ENCODE assay signal across 13 mouse cellular contexts in genomic region chr8:126927058-126927457, GRCm38 (mm10). TPM values are rescaled to one million over a fixed set of nuclear protein-coding genes. Genes with fewer than 3 reads are reported as not detected.
DNase-seq lines count a peak whose midpoint lies in the region; ATAC-seq and TF ChIP-seq lines count a peak whose summit lies in the region.
"Had no signal": no experiment of that assay in that cellular context is flagged by ENCODE, and none has a peak within 500 bp of the region (broad histone marks: within the 10 kb centered on the region; RNA-seq: fewer than 3 reads in every experiment).

No protein-coding gene starts in this region.

- no peak for ATAC-seq in liver, embryonic 11.5 days (replicated peaks; ENCODE audit: low FRiP score)

- H3K79me2 ChIP-seq in liver, adult 2 months (ENCODE audit: control insufficient read depth, insufficient read depth, low read length), result no peaks in the 10 kb centered on the region

- H3K27ac ChIP-seq in liver, adult 2 months (replicated peaks; ENCODE audit: insufficient read depth, low read depth, low read length), result no peak overlapping the region
- H3K27ac ChIP-seq in liver, embryonic 11.5 days (ENCODE audit: low read depth, low read length), result no peak overlapping the region
- no peak overlapping the region for H3K27ac ChIP-seq in ES-Bruce4 (ENCODE audit: insufficient read depth, low read length)
- H3K27ac ChIP-seq in small intestine, adult 2 months (ENCODE audit: insufficient read depth, low read depth, low read length), result no peak overlapping the region
- H3K27ac ChIP-seq: embryonic facial prominence, embryonic 13.5 days; hindbrain, embryonic 10.5 days; limb, embryonic 13.5 days had no signal

- TF ChIP-seq EP300 in ES-Bruce4 (IDR thresholded peaks at IDR 0.05; ENCODE audit: insufficient read depth, low read depth, low read length), result no peak

- H3K36me3 ChIP-seq in liver, adult 2 months (ENCODE audit: control insufficient read depth, insufficient read depth, low read length), result peaks cover 6% of the 10 kb centered on the region; the same call in 1 of the 2 replicates
- peaks cover 12% of the 10 kb centered on the region; the same call in 1 of the 2 replicates for H3K36me3 ChIP-seq in liver, embryonic 11.5 days (ENCODE audit: control insufficient read depth, insufficient read depth, low read length)
- peaks cover 62% of the 10 kb centered on the region for H3K36me3 ChIP-seq in ES-Bruce4 (ENCODE audit: control insufficient read depth, insufficient read depth, low read length, poor library complexity, severe bottlenecking)
- H3K36me3 ChIP-seq in small intestine, adult 2 months (ENCODE audit: control insufficient read depth, insufficient read depth, low read length), result peaks cover 5% of the 10 kb centered on the region

- peaks cover 2% of the 10 kb centered on the region for H3K4me1 ChIP-seq in liver, adult 2 months (ENCODE audit: control insufficient read depth, insufficient read depth, low read length)
- H3K4me1 ChIP-seq in liver, embryonic 11.5 days (replicated peaks; ENCODE audit: control insufficient read depth, insufficient read depth, low read length), result no peaks in the 10 kb centered on the region; the same call in 1 of the 2 replicates
- H3K4me1 ChIP-seq in ES-Bruce4 (ENCODE audit: control insufficient read depth, insufficient read depth, low read length), result no peaks in the 10 kb centered on the region
- peaks cover 12% of the 10 kb centered on the region; the same call in 1 of the 2 replicates for H3K4me1 ChIP-seq in small intestine, adult 2 months (ENCODE audit: control insufficient read depth, insufficient read depth, insufficient read length, low read length)
- H3K4me1 ChIP-seq: embryonic facial prominence, embryonic 13.5 days; hindbrain, embryonic 10.5 days; limb, embryonic 13.5 days had no signal

- no peaks in the 10 kb centered on the region for H3K9me3 ChIP-seq in liver, embryonic 11.5 days (ENCODE audit: control insufficient read depth, low read length)
- H3K9me3 ChIP-seq in ES-Bruce4 (replicated peaks; ENCODE audit: control insufficient read depth, insufficient read depth, low read length, poor library complexity, severe bottlenecking), result no peaks in the 10 kb centered on the region
- H3K9me3 ChIP-seq: embryonic facial prominence, embryonic 13.5 days; hindbrain, embryonic 10.5 days; limb, embryonic 13.5 days had no signal

- 79% methylated on average over 1 of the region's 1 CpGs for WGBS in liver, adult 2 months
- WGBS in liver, embryonic 11.5 days, result 46% methylated on average over 1 of the region's 1 CpGs
- WGBS in small intestine, adult 2 months, result 52% methylated on average over 1 of the region's 1 CpGs

- H3K4me2 ChIP-seq in liver, embryonic 11.5 days, result no peak overlapping the region
- H3K4me2 ChIP-seq: embryonic facial prominence, embryonic 13.5 days; limb, embryonic 13.5 days had no signal

- no peak overlapping the region for H3K4me3 ChIP-seq in liver, adult 2 months (ENCODE audit: insufficient read depth, low read depth, low read length)
- H3K4me3 ChIP-seq in liver, embryonic 11.5 days (ENCODE audit: low read depth, low read length), result no peak overlapping the region
- H3K4me3 ChIP-seq in ES-Bruce4 (ENCODE audit: low read depth, low read length), result no peak overlapping the region
- H3K4me3 ChIP-seq in small intestine, adult 2 months (ENCODE audit: low read depth, low read length), result no peak overlapping the region
- H3K4me3 ChIP-seq: embryonic facial prominence, embryonic 13.5 days; hindbrain, embryonic 10.5 days; limb, embryonic 13.5 days had no signal

- H3K27me3 ChIP-seq in liver, adult 2 months (ENCODE audit: control insufficient read depth, insufficient read depth, low read length), result no peaks in the 10 kb centered on the region
- H3K27me3 ChIP-seq in liver, embryonic 11.5 days (replicated peaks; ENCODE audit: control insufficient read depth, insufficient read depth, low read length), result no peaks in the 10 kb centered on the region
- no peaks in the 10 kb centered on the region for H3K27me3 ChIP-seq in ES-Bruce4 (ENCODE audit: control insufficient read depth, insufficient read depth, low read length, poor library complexity, severe bottlenecking)
- no peaks in the 10 kb centered on the region for H3K27me3 ChIP-seq in small intestine, adult 2 months (ENCODE audit: control insufficient read depth, insufficient read depth, low read length)
- H3K27me3 ChIP-seq: embryonic facial prominence, embryonic 13.5 days; limb, embryonic 13.5 days had no signal

- peak; percentile 35; the same call in 1 of the 2 replicates for TF ChIP-seq CTCF in liver, adult 2 months (IDR thresholded peaks at IDR 0.05; ENCODE audit: low read depth, low read length)
- TF ChIP-seq CTCF in ES-Bruce4 (IDR thresholded peaks at IDR 0.05; ENCODE audit: low read depth, low read length), result peak; percentile 45
- TF ChIP-seq CTCF in small intestine, adult 2 months (IDR thresholded peaks at IDR 0.05; ENCODE audit: extremely low read depth, insufficient read length, insufficient replicate concordance, low read depth, low read length), result peak; percentile 50; the same call in 1 of the 2 replicates

- intact Hi-C loops in gastrocnemius, postnatal 14 days (cut with DNase I; ENCODE audit: low total_unique reads), result loop anchor here (10.0 kb wide), 1 partner anchor 182 kb away; no protein-coding TSS in a partner anchor

- H3K9ac ChIP-seq in liver, adult 2 months (ENCODE audit: low read depth, low read length), result no peak overlapping the region
- H3K9ac ChIP-seq in liver, embryonic 11.5 days (ENCODE audit: low read depth, low read length), result no peak overlapping the region
- no peak overlapping the region for H3K9ac ChIP-seq in ES-Bruce4 (ENCODE audit: low read depth, poor library complexity, severe bottlenecking)
- H3K9ac ChIP-seq: embryonic facial prominence, embryonic 13.5 days; limb, embryonic 13.5 days had no signal

- TF ChIP-seq POLR2A in liver, adult 2 months (IDR thresholded peaks at IDR 0.05; ENCODE audit: extremely low read depth, insufficient read depth, low read length), result no peak
- no peak for TF ChIP-seq POLR2A in ES-Bruce4 (IDR thresholded peaks at IDR 0.05; ENCODE audit: insufficient read depth, low read length)
- TF ChIP-seq POLR2A in small intestine, adult 2 months (IDR thresholded peaks at IDR 0.05; ENCODE audit: low read depth, low read length), result no peak

- peak; percentile 51 for DNase-seq in embryo, embryonic 10.5 days (ENCODE audit: low spot score)
- DNase-seq in embryo, embryonic 9.5 days (ENCODE audit: extremely low spot score), result no peak
- no peak for DNase-seq in liver, adult 2 months (ENCODE audit: extremely low read depth, low read depth, low spot score)
- DNase-seq in liver, embryonic 11.5 days (ENCODE audit: low spot score), result no peak
- DNase-seq in MN1 (ENCODE audit: low spot score), result no peak
- no peak for DNase-seq in gastrocnemius, postnatal 14 days
- DNase-seq: adrenal gland, postnatal 25 days; gastrocnemius, postnatal 36 days had no signal

RNA-seq across cellular contexts. Expression of gene Tomm20, which starts 18.6 kb away (rescaled TPM):
- 22.6 and 57.1 TPM in 2 replicates for total RNA-seq in liver, adult 2 months (2014; rRNA removed)
- polyA plus RNA-seq in liver, adult 2 months (2012; rRNA removed), result 233 and 251 TPM in 2 replicates
- 359 and 372 TPM in 2 replicates for polyA plus RNA-seq in liver, embryonic 11.5 days (2014; fragmentation: Nextera tagmentation; extraction: Ambion mirVana)
- polyA plus RNA-seq in ES-Bruce4 (2011; ENCODE audit: insufficient read depth, insufficient read length, low read depth, missing spikeins), result 642 and 659 TPM in 2 replicates
- polyA plus RNA-seq in small intestine, adult 2 months (2012; rRNA removed), result 117 and 450 TPM in 2 replicates
- 100 to 1,000 TPM in 1 of 2 experiments, 10 to 100 TPM in 1; 89.7 to 106 TPM for total RNA-seq in gastrocnemius, postnatal 14 days (2021)

RNA-seq across cellular contexts. Expression of gene Rbm34, which starts 43.8 kb away (rescaled TPM):
- 4.8 and 6.4 TPM in 2 replicates for total RNA-seq in liver, adult 2 months (2014; rRNA removed)
- 1.5 and 1.9 TPM in 2 replicates for polyA plus RNA-seq in liver, adult 2 months (2012; rRNA removed)
- 30.5 and 32.4 TPM in 2 replicates for polyA plus RNA-seq in liver, embryonic 11.5 days (2014; fragmentation: Nextera tagmentation; extraction: Ambion mirVana)
- 55.0 and 58.7 TPM in 2 replicates for polyA plus RNA-seq in ES-Bruce4 (2011; ENCODE audit: insufficient read depth, insufficient read length, low read depth, missing spikeins)
- 0.42 and 2.6 TPM in 2 replicates for polyA plus RNA-seq in small intestine, adult 2 months (2012; rRNA removed)
- total RNA-seq in gastrocnemius, postnatal 14 days (2021), result 1 to 10 TPM; 4.6 to 5.6 TPM
